Mouse (Mus musculus): ENCODE results near the gene Olfr1265. TPM values are rescaled to one million over a fixed set of nuclear protein-coding genes. Genes with fewer than 3 reads are reported as not detected.

The Olfr1265 gene
- total RNA-seq (2023): not detected

GRCm38 (mm10) chr2:90035037-90035436, at the start of gene Olfr1265:
Gene Olfr1265, plus strand, starts transcription at chr2:90035337.

GRCm38 (mm10) chr2:89990921-89991320, 44.2 kb upstream of the Olfr1265 start, which contains the start of gene Olfr1261:
Gene Olfr1261, plus strand, starts transcription at chr2:89991221.

GRCm38 (mm10) chr2:89999845-90000244, 35.3 kb upstream of the Olfr1265 start, which contains the start of gene Olfr1262:
Gene Olfr1262, plus strand, starts transcription at chr2:90000145.

GRCm38 (mm10) chr2:90011831-90012230, 23.3 kb upstream of the Olfr1265 start, which contains the start of gene Olfr1263:
Gene Olfr1263, plus strand, starts transcription at chr2:90012131.

GRCm38 (mm10) chr2:90025477-90025876, 9.7 kb upstream of the Olfr1265 start, which contains the start of gene Olfr1264:
Gene Olfr1264, minus strand, starts transcription at chr2:90025577.

GRCm38 (mm10) chr2:90063494-90063893, 28.4 kb downstream of the Olfr1265 start, which contains the start of gene Olfr140:
Gene Olfr140, minus strand, starts transcription at chr2:90063594.

Other genes with a start within 250 kb of the Olfr1265 start
- not detected for gene Olfr1254, start 241.7 kb upstream of the Olfr1265 start, total RNA-seq (2023)
- gene Olfr1255, start 223.3 kb upstream of the Olfr1265 start, total RNA-seq (2023): not detected
- not detected for gene Olfr1256, start 193.8 kb upstream of the Olfr1265 start, total RNA-seq (2023)
- gene Olfr48, start 187.1 kb upstream of the Olfr1265 start, total RNA-seq (2023): not detected
- not detected for gene Olfr1257, start 156.9 kb upstream of the Olfr1265 start, total RNA-seq (2023)
- gene Olfr1258, start 108.0 kb upstream of the Olfr1265 start, total RNA-seq (2023): not detected
- not detected for gene Olfr1259, start 86.7 kb upstream of the Olfr1265 start, total RNA-seq (2023)
- not detected for gene Olfr1260, start 61.0 kb upstream of the Olfr1265 start, total RNA-seq (2023)
- gene Olfr1261, start 44.1 kb upstream of the Olfr1265 start, total RNA-seq (2023): not detected
- gene Olfr1262, start 35.2 kb upstream of the Olfr1265 start, total RNA-seq (2023): not detected
- gene Olfr1263, start 23.2 kb upstream of the Olfr1265 start, total RNA-seq (2023): not detected
- not detected for gene Olfr1264, start 9.8 kb upstream of the Olfr1265 start, total RNA-seq (2023)
- not detected for gene Olfr140, start 28.3 kb downstream of the Olfr1265 start, total RNA-seq (2023)
- gene Olfr1269, start 86.1 kb downstream of the Olfr1265 start, total RNA-seq (2023): not detected
- gene Olfr32, start 107.0 kb downstream of the Olfr1265 start, total RNA-seq (2023): not detected
- not detected for gene Olfr1270, start 117.8 kb downstream of the Olfr1265 start, total RNA-seq (2023)
- gene Olfr1506, start 189.2 kb downstream of the Olfr1265 start, total RNA-seq (2023): 0.59 TPM
- gene Olfr142, start 222.3 kb downstream of the Olfr1265 start, total RNA-seq (2023): not detected
- not detected for gene Olfr1271, start 235.7 kb downstream of the Olfr1265 start, total RNA-seq (2023)

All from CD4-positive naive resting alpha-beta T cell, adult 57 days (primary cell).